Mouse (Mus musculus) heart, adult 2 months (tissue): Measurements from ENCODE around the gene Cel.

ENCODE experiments used
- CTCF ChIP-seq: fragments of 200-600 bp; IDR thresholded peaks from 2 replicates; pipeline ENCODE4 v1.8.1; 2022; ENCODE audit warnings: antibody characterized with exemption, mild to moderate bottlenecking, moderate library complexity
- EP300 ChIP-seq: fragments of 200-500 bp; IDR thresholded peaks from 2 replicates; pipeline ENCODE4 v1.6.1; 2011; ENCODE audit warnings: low read depth, low read length, control low read depth; ENCODE audit not compliant: insufficient read depth
- POLR2A ChIP-seq: fragments of 200-500 bp; IDR thresholded peaks from 2 replicates; pipeline ENCODE4 v1.6.1; 2011; ENCODE audit warnings: mild to moderate bottlenecking, low read depth, low read length, control low read depth; ENCODE audit not compliant: insufficient read depth

GRCm38 (mm10) chr2:28552301-28552700, 10.9 kb downstream of the Cel start:
- TF ChIP-seq CTCF (no peak), POLR2A (no peak), EP300 (no peak)
